Mouse (Mus musculus): Measurements from ENCODE around the gene Mid1ip1.

Mid1ip1 gene

DNA sequence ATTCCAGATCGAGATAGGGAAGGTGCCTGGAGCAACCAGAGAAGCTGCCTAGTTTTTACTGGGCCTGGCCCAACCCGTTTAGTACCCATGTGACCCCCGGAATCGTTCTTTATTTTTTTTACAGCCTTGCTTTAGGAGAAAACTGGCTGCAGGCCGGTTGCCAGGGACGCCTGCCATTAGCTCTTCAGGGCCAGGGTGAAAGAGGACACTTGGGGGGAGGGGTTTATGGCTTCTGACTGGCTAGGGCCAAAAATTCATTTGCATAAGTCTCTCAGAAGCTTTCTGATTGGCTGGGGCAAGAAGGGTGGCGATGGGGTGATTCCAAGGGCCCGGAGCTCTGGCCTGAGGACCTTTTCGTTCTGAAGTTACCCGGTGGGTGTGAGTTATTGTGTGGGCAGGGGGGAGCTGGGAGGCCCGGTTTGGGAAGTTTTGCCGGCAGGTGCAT, at the start of gene Mid1ip1:
Gene Mid1ip1, plus strand, starts transcription at position 318 of the 445 bp plus-strand sequence.
- DNase-seq (ENCODE audit: low spot score) = peak; percentile 85

DNA sequence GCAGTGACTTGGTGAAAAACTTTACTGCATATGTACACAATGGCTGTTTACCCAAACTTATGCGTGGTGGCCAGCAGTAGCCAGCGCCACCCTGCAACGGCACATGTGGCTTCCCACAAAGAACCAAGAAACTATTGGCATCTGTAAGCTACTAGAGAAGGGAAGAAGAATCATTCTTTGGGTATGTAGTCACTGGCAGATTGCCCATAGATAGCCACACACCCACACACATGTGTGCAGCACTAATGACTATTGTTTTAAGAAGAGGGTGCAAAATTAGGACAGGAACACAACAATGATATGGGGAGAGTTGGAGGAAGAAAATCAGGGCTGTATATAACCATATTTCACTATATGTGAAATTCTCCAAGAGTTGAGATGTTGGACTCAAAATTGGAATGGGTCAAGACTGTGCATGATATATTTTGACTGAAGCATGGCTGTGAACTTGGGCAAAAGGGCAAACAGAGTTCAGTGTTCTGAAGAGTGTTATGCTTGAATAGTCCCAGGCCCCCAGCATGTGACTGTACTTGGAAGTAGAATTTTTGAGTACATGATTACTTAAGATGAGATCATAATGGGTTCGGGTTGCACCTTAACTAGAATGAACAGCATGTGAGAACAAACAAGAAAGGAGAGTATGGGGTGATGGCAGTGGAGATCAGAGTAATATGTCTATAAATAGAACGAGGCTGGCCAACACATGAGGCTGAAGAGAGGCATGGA, 20.2 kb upstream of the Mid1ip1 start:
- DNase-seq (ENCODE audit: low spot score) = no peak

DNA sequence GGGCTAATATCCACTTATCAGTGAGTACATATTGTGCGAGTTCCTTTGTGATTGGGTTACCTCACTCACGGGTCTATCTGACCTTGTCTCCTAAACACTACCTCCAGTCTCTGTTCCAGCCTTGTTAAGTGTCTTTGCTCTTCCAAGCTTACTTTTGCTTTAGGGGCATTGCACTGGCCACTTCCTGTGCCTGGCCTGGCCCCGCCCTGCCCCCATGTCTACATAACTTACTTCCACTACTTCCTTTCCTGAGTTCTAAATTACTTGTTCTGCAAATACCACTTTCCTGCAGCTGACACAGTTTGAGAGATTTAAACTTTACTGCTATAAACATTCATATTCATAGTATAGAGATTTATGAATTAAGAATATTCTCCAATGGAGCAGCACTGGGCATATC, 8.1 kb upstream of the Mid1ip1 start:
- no peak for DNase-seq (ENCODE audit: low spot score)

DNA sequence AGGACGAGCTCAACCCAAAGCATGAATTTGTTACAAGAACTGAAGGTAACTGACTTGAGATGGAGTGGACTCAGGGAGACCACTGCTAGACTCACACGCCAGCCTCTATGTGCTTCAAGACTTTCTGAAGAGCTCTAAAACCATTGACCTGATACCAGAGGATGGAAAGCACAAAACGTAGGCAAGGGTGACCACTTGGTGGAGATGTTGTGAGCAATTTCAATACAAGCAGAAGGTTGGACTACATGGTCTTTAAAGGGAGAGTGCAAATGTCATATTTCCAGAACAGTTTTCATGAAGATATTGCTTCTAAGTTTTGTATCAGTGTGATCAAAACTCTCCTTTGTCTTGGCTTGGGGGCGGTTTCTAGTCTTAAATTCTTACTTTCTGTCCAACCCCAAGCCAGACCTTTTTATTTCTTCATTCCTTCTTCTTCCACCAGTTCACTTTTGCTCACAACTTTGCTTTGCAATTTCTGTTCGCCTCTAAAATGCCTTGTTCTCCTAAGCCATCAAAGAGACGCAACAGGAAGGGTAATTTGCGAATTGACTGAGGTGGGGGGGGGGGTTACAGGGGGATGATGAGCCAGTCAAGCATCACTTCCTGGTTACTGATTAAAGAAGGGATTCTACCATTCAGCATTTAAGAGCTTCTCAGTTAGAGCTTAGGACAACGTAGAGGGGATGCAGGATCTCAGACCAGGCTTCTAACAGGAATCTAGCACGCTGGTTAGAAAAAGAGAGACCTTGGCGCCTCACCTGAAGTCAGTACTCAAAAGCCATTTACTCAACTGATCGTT, 775 bp upstream of the Mid1ip1 start:
- DNase-seq (ENCODE audit: low spot score) = no peak

DNA sequence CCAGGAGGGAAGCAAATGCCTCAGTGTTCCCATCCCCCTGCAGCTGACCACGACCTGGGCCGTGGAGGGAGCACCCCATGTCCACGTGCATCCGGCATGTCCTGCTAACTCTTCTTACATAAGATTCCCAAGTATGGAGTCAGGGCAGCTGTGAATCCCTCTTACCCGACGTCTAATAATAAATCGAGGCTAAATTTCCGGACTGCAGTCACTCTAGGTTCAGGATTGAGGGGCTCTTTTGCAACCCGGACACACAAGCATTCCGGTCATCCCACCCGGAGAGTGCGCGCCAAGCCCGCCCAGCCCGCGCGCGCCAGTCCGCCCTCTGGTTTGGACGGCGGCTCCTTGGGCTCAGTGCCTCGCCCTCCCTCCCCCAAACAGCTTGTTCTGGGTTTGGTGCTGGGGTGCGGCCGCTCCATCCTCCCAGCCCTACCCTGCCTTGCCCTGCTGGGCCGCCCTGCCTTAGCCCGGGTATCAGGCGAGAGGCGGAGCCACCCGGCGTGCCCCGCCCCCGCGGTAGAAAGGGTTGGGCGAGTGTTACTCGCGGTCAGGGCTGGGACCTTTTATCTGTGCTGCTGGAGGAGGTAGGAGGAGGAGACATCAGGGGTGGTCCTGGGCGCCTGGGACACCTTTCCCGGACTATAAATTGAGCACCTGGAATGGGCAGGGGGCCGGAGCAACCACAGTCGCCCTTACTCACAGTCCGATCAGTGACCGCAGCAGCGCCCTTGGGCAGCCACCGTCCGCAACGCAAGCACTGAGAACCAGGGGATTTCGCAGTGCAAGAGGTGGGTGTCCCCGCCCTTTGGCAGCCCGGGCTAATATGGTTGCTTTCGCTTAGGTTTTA, 2.3 kb downstream of the Mid1ip1 start:
- DNase-seq (ENCODE audit: low spot score) = peak; percentile 86

DNA sequence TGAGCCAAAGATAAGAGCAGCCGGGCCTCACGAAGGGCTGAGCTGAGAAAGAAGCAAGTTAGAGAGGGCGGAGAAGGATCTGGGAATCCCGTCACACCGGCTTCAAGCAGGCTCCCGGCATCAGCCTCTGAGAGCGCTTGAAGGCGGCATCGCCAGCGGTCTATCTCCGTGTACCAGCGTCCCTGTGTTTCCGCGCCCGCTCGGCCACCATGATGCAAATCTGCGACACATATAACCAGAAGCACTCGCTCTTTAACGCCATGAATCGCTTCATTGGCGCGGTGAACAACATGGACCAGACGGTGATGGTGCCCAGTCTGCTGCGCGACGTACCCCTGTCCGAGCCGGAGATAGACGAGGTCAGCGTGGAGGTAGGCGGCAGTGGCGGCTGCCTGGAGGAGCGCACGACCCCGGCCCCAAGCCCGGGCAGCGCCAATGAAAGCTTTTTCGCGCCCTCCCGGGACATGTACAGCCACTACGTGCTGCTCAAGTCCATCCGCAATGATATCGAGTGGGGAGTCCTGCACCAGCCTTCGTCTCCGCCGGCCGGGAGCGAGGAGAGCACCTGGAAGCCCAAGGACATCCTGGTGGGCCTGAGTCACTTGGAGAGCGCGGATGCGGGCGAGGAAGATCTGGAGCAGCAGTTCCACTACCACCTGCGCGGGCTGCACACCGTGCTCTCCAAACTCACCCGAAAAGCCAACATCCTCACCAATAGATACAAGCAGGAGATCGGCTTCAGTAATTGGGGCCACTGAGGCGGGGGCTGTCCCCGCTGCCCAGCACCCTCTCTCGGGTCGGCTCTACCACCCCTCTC, 3.4 kb downstream of the Mid1ip1 start:
- DNase-seq (ENCODE audit: low spot score) = no peak

DNA sequence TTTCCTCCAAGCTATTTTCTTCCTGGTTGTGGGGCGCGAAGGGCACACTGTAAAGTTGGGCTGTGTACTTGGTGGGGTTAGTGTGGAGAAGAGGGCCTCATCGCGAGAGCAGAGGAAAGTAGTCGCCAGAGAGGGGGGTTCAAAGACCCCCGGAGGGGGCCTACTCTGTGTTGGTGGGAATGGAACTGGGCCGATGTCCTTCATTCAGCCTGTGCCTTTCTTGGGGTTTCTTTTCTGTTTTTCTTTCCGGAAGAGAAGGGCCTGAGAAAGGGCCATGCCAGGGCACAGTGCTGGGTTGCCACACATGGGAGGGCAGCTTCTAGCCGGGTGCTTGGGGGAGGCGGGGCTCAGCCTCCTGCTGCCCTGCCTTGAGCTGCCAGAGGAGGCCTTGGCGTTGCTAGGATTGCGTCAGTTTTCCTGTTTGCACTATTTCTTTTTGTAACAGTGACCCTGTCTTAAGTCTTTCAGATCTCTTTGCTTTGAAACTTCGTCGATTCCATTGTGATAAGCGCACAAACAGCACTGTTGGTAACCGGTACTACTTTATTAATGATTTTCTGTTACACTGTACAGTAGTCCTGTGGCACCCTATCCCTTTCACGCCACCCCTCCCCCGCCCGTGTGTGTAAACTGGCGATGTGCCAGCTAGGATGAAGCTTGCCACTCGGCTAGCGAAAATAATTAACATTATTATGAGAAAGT, 4.2 kb downstream of the Mid1ip1 start:
- no peak for DNase-seq (ENCODE audit: low spot score)

DNA sequence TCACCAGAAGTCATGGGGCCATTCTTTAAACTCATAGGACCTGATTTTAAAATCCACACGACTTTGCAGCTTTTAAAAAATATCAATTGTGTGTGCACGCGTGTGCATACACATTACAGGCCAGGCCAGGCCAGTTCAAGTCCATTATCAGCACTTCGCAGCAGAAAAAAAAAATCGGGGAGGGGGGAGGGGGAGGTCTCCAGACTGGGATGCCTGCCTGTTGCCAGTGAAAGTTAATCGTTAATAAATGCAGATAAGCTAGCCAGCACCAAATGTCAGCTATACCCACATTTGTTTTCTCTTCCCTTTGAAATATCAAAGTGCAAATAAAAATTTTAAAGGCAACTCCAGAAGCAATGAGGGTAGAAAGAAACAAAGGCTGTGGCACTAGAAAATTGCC, 5.6 kb downstream of the Mid1ip1 start:
- DNase-seq (ENCODE audit: low spot score) = no peak

DNA sequence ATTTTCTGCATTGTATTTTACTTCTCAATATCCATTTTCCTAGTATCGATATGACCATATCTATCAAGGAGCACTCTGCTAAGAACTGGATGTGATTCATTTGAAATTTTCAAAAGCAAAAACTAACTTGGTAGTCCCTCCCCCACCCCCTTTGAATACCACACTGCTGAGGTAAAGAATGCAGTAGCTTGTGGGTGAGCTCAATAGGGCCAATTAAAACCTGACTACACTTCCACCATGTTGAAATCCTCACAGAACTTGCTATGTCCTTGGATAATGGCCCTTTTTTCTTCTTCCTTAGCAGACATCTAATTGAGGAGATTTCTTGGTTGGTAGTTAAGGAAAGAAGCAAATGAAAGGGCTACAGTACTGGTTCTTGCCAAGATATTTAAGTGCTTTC, 9.8 kb downstream of the Mid1ip1 start:
- no peak for DNase-seq (ENCODE audit: low spot score)

DNA sequence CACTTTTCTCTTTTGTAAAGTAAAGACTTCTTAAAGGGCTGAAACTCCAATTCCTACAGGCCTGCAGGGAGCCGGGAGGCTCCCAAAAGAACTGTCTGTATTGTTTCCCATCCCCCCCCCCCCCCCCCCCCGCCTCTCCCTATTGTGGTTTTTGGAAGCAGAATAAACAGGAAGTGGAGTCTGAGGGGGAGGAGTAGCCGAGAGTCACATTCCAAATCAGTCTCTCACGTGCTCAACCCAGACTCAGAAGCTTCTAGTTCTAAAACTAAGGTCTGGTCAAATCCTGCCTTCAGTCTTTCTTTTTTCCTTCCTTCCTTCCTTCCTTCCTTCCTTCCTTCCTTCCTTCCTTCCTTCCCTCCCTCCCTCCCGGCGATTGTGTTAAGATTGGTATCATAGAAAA, 14.7 kb downstream of the Mid1ip1 start:
- no peak for DNase-seq (ENCODE audit: low spot score)

DNA sequence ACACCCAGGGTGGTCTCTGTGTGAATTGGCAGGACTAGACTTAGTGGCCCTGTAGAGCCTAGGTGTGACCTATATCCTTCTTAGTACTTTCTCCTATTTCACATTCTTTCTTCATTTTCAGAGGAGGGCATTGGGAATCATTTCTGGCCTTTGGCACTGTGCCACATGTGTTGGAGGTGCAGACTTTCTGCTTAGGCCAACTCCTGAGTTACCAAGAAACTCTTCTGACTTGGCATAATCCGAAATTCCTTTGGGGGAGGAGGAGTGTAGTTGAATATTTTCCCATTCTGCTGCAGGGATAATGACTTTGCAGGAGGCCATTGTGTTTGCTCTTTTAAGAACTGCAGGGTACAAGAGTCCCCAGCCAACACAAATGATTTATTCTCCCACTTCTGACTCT, 19.6 kb downstream of the Mid1ip1 start:
- DNase-seq (ENCODE audit: low spot score) = no peak

DNA sequence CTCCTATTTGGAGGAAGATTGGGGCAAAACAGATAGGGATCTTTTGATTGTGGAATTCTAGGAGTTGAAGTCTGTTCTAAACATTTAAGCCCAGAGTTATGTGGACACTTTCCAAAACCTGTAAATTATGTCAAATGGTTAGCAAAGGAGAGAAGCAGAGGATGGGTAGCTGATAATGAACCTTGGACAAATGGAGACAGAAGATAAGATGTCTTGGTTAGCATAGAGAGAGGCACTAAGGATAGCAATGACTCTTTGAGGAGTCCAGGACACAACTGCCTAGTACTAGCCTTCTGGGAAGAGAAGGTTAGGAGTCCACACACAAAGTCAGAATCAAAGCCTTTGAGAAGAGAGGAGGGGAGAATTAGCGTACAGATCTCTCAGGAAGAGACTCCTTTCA, 20.1 kb downstream of the Mid1ip1 start:
- DNase-seq (ENCODE audit: low spot score) = no peak

DNA sequence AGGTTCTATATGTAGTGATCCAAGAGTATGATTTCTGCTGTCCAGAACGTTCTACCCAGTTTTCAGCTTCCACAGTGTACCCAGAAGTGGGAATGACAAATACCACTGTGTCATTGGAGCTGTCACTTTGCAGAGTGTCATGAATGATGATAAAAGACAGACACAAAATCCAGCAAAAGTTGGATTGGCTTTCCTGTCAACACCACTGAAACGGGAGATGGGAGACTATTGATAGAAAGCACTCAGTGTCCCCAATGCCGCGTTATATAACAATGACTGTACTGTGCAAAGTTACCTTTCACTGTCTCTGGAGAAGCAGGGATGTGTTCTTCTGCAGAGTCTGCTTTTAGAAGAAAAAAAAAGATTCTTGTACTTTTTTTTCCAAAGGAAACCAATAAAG, 44.1 kb downstream of the Mid1ip1 start:
- no peak for DNase-seq (ENCODE audit: low spot score)

DNA sequence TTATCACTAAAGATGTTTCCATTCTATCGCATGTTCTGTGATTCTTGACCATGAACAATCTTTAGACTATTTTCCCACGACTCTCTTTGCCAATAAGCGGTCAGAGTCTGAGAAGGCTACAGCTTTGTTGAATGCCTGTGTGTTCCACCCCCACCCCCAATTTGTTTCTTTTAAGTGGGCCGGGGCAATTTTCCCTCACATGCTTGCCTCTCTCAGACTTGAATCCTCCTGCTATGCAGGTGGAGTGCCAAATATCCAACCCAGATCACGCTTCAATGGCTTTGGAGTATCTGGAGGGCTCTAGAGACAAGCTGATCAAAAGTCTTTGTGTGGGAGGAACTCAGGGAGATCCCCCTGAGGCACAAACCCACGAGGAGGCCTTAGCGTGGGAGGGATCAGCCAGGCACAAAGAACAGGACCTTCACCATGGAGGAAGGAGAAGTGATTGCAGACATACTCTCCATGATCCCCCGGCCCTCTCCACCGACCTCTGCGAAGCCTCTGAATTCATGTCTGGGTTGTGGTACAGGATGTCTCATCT, 48.7 kb downstream of the Mid1ip1 start:
- no peak for DNase-seq (ENCODE audit: low spot score)
